Comparison of ENCODE assay signal across 19 mouse cellular contexts in genomic region chr6:91525544-91525943, GRCm38 (mm10). TPM values are rescaled to one million over a fixed set of nuclear protein-coding genes. Genes with fewer than 3 reads are reported as not detected.
DNase-seq lines count a peak whose midpoint lies in the region; ATAC-seq and TF ChIP-seq lines count a peak whose summit lies in the region.
"Had no signal": no experiment of that assay in that cellular context is flagged by ENCODE, and none has a peak within 500 bp of the region (broad histone marks: within the 10 kb centered on the region; RNA-seq: fewer than 3 reads in every experiment).

No protein-coding gene starts in this region.

- H3K4me3 ChIP-seq in gastrocnemius, adult 2 months = no peak overlapping the region
- H3K4me3 ChIP-seq: embryonic facial prominence, embryonic 13.5 days; forebrain, embryonic 10.5 days; forebrain, embryonic 12.5 days had no signal

- DNase-seq in gastrocnemius, adult 2 months = no peak
- no peak for DNase-seq in gastrocnemius, adult 18-20 months (ENCODE audit: low spot score)
- DNase-seq in NIH3T3 (ENCODE audit: low read depth) = peak; percentile 11
- DNase-seq in lung, postnatal 14 days = no peak
- DNase-seq in urinary bladder, postnatal 25 days (ENCODE audit: low spot score) = no peak
- DNase-seq: adrenal gland, adult 8-10 months; adrenal gland, postnatal 14 days; adrenal gland, postnatal 36 days; cerebellum, adult 11-12 months; cerebellum, adult 2 months; cerebellum, adult 9-10 months had no signal

- ATAC-seq in erythroid progenitor cell, adult 5-6 weeks (replicated peaks; ENCODE audit: low FRiP score, poor library complexity, severe bottlenecking) = 0 out of 2 replicates have a peak, but pooled peaks have one; percentile 7
- ATAC-seq: activated CD4-positive, CD25-positive, alpha-beta regulatory T cell, adult 4 months; forebrain, embryonic 14.5 days; forebrain, embryonic 16.5 days; Patski had no signal

- TF ChIP-seq CTCF in gastrocnemius, adult 2 months (IDR thresholded peaks at IDR 0.05) = no peak

- intact Hi-C loops in gastrocnemius, adult 2 months (cut with DNase I) = loop anchor here (5.0 kb wide), 1 partner anchor 157 kb away; the partner anchor contains the start of gene Slc6a6

- peak overlapping the region; percentile 40; the same call in 1 of the 2 replicates for H3K27ac ChIP-seq in gastrocnemius, adult 2 months
- H3K27ac ChIP-seq: embryonic facial prominence, embryonic 13.5 days; forebrain, embryonic 10.5 days; forebrain, embryonic 12.5 days had no signal

RNA-seq across cellular contexts. Expression of gene Lsm3, which starts 9.8 kb away (rescaled TPM):
- 10 to 100 TPM; 22.7 to 37.0 TPM for total RNA-seq in gastrocnemius, adult 2 months (2021)
- total RNA-seq in gastrocnemius, adult 18-20 months (2021) = 10 to 100 TPM; 26.4 to 31.0 TPM
- total RNA-seq in erythroid progenitor cell, adult 5-6 weeks (2015; ENCODE audit: low replicate concordance) = 92.6 and 97.3 TPM in 2 replicates
- total RNA-seq in erythroid progenitor cell, adult 5-6 weeks (2017; ENCODE audit: low replicate concordance) = 114 and 121 TPM in 2 replicates

RNA-seq across cellular contexts. Expression of gene Xpc, which starts 9.9 kb away (rescaled TPM):
- 1 to 10 TPM; 7.6 to 8.3 TPM for total RNA-seq in gastrocnemius, adult 2 months (2021)
- 1 to 10 TPM; 8.1 to 9.0 TPM for total RNA-seq in gastrocnemius, adult 18-20 months (2021)
- 3.2 and 5.4 TPM in 2 replicates for total RNA-seq in erythroid progenitor cell, adult 5-6 weeks (2015; ENCODE audit: low replicate concordance)
- 4.7 and 6.4 TPM in 2 replicates for total RNA-seq in erythroid progenitor cell, adult 5-6 weeks (2017; ENCODE audit: low replicate concordance)

RNA-seq across cellular contexts. Expression of gene Tmem43, which starts 52.0 kb away (rescaled TPM):
- 10 to 100 TPM; 21.0 to 25.3 TPM for total RNA-seq in gastrocnemius, adult 2 months (2021)
- 10 to 100 TPM; 23.2 to 27.0 TPM for total RNA-seq in gastrocnemius, adult 18-20 months (2021)
- total RNA-seq in erythroid progenitor cell, adult 5-6 weeks (2015; ENCODE audit: low replicate concordance) = 6.7 and 6.8 TPM in 2 replicates
- 6.3 and 19.0 TPM in 2 replicates for total RNA-seq in erythroid progenitor cell, adult 5-6 weeks (2017; ENCODE audit: low replicate concordance)

RNA-seq across cellular contexts. Expression of gene Chchd4, which starts 52.2 kb away (rescaled TPM):
- total RNA-seq in gastrocnemius, adult 2 months (2021) = 10 to 100 TPM in 1 of 2 experiments, 1 to 10 TPM in 1; 8.0 to 10.2 TPM
- total RNA-seq in gastrocnemius, adult 18-20 months (2021) = 10 to 100 TPM in 1 of 2 experiments, 1 to 10 TPM in 1; 8.9 to 10.7 TPM
- 2.9 and 4.0 TPM in 2 replicates for total RNA-seq in erythroid progenitor cell, adult 5-6 weeks (2015; ENCODE audit: low replicate concordance)
- total RNA-seq in erythroid progenitor cell, adult 5-6 weeks (2017; ENCODE audit: low replicate concordance) = 2.3 and 3.0 TPM in 2 replicates
